Mouse (Mus musculus): ENCODE measurements at regions not wholly inside any gene's neighbourhood (a gene's known extent, or its start where the extent isn't known, plus 50 kb on each side); places are given as distances from the start of the nearest gene placed in this dataset.

DNA sequence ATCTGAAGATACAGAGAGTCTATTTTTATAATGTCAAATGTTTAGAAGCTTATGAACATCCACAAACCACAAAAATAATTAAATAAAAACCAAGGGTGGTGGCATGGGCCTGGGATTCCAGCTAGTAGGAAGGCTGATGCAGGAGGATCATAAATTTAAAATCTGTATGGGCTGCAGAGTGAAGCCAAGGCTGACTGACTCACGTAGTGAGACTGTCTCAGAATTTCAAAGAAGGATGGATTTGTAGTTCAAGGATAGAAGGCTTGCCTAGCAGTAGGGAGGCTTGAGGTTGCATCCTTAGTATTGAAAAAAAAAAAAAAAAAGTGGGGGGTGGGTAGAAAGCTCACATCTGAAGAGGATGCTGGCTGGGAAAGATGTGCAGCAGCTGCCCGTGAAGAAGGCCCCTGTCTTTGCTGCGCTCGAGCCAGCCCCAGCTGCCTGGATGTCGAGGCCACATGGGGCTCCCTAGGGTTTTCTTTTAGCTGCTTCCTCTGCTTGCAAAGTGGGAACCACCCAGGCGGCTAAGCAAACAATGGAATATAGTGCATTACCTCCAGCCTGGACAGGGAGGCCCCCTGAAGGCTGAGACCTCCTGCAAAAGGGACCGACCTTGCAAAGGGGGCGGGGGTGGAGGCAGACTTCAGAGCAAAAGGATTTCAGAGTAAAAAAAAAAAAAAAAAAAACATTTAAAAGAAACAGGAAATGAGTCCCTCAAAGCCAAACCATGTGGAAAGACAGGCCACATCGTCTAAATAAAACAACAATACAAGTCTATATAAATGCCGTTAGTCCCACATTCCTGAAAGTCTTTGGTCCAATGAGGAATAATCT is 101.3 kb downstream of the Tmco5 start:
- DNase-seq: peak; percentile 76

DNA sequence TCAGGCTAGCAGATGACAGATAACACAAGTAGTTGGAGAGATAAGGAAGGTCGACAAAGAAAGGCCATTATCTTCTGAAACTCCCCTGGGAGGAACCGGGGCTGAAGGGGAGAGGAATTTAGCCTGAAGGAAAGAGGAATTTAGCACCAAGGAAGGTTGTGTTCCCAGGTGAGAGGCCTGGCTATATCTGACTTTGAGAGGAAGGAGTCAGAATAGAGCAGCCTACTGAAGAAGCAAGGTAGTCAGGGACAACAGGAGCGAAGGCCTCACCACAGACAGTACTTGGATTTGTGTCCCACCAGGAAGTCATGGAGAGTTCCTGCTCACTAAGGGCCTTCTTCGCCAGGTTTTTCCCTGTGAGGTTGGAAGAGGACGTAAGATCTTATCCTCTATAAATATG is 102.2 kb downstream of the Tmco5 start:
- DNase-seq: peak; percentile 58

DNA sequence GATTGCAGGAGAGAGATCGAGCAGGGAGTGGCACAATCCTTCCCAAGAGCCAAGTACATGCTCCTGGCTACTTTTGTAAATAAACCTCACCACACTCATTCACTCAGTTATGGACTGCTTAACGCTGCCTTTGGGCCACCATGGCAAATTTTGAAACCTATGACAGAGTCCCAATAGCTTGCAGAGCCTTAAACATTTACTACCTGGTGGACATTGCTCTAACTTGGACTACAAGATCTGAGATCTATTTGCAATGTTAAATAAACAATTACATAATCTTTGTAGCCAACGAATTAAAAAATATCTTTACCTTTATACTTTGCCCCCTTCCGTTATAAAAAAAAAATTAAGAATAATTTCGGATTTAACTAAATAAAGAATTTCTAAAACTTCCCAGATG is 104.9 kb downstream of the Tmco5 start:
- no peak for DNase-seq

DNA sequence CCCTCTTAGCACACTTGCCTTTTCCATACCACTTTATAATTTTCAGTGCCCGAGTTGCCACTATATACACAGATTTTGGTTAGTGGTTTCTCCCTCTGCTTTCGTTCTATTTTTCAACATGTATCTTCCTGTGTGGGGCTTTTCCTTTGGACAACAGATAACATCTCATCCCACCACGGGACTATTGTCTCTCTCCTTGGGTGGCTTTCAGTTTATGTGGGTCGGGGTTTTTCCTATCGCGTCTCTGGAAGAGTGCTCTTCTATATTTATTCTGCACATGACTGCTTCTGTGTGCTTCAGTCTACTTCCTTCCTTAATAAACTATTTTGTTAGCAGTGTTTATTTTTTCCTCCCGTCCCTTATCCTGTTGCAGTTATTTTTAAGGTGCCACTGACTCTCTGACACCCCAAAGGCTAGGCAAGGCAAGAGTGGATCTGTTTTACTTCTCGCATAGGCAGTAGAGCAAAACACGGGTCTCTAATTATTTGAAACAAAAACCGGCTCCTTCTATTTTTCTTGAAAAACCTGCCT is 105.4 kb downstream of the Tmco5 start:
- DNase-seq: no peak

DNA sequence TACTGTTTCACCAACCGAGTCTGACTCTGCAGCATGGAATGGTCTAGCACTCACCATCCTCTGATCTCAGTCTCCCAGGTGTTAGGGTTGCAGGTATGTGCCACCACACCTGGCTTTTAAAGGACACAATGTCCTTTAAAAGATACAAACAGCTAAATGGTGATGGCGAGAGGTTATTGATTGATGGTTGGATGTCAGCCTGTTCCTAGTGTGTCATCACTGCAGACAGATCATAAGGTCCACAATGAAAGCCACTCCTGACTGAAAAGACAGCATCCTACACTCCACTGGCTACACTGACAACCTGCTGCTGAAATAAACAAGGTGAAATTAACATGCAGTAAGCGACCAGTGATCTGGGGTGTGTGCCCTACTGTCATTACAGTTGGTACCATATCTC is 106.1 kb downstream of the Tmco5 start:
- no peak for DNase-seq

DNA sequence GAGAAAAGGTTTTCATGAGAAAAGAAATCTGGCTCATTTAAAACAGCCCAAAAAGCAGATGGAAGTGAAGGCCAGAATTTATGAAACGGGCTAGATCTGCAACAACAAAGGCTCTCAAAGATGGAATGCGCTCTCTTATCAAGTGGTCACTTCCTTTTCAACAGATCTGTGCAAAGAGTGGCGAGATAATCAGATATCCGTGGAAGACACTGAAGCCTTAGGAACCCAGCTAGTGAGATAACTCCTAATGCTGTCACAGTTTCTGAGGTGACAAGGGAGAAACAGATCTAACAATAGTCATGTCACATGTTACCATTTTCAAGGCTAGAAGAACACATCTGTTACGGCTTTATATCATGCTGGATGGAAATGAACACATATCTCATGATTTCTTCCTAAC is 107.1 kb downstream of the Tmco5 start:
- DNase-seq: no peak

DNA sequence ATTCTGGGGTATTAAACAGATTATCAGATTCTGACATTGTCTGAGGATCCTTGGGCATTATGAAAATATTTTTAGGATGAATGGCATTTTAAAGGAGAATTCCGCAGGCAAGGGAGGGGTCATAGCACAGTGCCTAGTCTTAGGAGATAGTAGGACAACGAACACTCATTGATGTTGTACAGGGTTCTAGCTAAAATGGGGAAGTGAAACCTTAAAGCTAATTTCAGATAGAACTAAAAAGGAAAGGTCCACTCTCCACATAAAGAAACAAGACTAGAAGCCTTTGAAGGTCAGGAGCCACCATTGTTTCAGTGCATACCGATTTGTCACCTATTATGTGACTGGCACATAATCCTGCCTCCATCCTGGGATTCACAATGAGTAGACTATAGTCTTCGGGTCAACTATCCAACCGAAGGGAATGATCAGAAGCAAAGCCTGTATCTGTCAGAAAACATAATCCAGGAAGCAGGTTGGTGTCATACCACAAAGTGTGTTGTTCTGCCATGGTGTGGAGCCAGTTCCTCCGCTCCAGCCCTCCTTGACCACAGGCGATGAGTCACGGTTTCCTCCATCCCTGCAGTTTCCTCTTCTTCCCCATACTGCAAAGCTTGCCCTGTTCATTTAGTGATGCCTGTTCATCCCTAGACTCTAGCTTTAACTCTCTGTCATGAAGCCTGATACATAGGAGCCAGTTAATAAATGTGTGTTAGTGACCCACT is 110.6 kb downstream of the Tmco5 start:
- no peak for DNase-seq

DNA sequence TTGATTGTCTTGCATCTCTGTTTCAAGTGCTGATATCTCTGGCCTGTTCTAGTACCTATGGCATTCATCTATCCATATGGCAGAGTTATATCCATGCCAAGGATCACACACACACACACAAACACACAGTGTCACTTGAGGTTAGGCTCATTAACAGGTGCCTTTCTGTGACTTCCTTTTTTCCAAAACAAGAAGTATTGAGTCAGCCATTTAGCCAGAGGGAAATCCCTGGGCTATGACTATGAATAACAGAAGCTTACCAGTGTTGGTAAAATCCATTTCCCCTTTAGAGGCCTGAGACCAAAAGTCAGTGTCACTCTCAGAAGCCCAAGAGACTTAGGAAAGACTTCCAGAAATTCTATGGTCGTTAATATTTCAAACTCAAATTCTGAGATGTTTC is 111.6 kb downstream of the Tmco5 start:
- DNase-seq: no peak

DNA sequence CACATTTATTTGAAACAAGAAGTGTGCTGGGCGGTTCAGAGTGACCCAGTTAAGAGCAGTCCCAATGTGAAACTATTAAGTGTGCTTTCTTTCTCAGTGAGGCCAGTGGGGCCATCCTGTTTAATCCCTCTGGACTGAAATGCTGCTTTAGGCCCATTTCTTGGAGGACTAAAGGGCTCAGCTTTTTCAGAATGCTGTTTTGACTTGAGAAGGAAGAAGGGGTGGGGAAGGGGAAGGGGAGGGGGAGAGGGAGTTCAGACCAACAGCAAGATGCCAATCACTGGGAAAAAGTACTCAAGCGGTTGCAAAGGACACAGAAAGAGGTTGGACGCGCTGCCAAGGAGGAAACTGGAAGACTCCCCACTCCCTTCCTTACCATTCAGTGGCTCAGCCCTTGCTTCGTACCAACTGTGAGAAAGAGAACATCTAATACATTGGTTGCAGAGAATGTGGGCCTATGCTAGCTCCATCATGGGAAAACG is 113.1 kb downstream of the Tmco5 start:
- DNase-seq: no peak

DNA sequence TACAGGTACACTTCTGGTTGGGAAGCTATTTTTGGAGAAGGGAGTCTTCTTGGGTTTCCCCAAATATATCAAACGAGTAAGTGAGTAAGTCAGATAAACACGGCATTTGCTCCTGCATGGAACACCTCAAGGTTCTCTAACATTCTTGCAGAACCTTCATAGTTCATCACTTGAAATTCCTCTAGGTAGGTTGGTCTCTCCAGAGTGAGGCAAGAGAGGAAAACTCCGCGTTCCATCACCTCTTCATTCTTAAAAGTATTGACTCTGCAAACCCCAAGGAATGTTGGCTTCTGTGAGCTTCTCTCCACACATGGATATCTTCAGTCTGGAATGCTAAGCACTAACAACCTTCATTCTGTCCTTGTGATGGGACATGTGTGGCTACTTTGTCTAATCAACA is 115.2 kb downstream of the Tmco5 start:
- DNase-seq: no peak

DNA sequence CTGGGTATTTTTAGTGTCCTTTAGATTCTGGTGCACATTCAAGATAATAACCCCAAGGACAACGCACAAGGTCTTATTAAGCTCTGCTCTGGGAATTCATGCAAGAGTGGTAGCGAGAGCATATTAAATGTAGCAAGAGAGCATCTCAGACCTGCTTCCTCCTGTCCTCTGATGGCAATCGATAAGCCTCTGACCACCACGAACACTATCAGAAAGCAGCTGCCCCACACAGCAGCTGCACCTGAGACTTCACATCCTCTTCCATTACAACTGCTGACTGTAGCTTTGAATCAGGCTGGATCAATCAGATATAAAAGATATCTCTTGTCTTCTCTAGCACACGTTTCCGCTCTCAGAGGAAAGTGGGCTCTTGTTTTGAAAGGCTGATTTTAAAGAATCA is 117.8 kb downstream of the Tmco5 start:
- no peak for DNase-seq

DNA sequence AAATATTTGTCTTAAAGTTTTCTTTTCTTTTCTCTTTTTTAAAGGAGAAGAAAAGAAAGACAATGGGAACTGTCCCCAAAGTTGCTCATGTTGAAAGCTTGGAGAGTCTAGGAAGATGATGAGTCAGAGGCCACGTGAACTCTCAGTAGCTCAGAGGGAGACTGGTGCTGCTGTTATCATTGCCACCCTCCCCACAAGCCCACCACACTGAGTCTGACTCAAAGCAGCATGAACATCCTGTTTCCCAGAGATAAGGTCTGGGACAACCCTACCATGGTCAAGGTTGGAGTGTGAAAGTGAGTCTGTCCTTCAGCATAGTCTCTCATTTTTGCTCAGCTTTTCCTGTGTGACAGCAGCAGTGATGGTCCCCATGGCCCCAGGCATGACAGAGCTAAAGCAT is 120.3 kb downstream of the Tmco5 start:
- DNase-seq: peak; percentile 47

DNA sequence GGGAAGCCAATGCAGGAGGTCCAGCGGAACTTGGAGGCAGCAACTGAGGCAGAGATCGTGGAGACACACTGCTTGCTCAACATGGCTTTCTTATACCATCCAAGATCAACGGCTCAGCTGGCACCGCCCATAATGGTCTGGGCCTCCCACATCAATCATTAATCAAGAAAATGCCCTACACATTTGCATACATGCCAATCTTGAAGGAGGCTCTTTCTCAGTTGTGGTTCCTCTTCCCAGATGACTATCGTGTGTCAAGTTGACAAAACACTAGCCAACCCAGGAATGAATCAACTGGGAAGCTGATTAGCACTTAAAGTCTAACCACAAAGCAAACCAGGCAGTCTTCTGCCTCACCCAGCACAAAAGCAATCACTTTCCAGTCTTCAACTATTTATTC is 121.1 kb downstream of the Tmco5 start:
- no peak for DNase-seq

DNA sequence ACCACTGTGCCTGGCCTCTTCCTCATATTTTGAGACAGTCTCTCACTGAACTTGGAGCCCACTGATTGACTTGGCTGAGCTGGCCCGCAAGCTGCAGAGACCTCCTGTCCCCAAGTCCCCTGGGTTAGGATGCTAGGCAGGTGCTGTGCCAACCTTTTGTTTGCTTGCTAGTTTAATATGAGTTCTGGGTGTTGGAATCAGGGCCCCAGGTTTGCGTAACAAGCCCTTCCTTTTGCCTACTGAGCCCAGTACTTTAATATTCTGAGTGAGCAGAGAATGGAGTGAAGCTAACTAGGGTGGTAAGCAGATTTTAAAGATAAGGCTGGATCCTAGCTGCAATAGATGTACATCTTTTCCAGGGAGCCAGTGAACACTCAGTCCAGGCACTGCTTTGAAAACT is 117.2 kb upstream of the Spred1 start:
- no peak for DNase-seq

DNA sequence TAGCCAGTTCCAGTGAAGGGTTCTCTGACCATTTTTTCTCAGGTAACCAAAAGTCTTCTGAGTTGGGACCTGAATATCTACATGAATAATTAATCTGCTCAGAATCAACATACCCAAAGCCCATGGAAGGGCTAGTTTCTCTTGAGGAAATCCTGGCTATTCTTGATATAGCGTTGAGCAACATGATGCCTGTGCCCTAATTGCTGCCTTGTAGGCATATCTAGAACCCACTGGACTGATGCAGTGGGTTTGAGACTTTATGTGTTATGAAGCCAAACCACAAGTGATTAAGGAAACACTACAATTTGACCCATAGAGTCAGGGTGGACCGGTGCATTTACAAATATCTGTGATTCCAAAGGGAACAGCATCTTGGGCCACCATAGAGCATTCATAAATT is 114.3 kb upstream of the Spred1 start:
- no peak for DNase-seq

DNA sequence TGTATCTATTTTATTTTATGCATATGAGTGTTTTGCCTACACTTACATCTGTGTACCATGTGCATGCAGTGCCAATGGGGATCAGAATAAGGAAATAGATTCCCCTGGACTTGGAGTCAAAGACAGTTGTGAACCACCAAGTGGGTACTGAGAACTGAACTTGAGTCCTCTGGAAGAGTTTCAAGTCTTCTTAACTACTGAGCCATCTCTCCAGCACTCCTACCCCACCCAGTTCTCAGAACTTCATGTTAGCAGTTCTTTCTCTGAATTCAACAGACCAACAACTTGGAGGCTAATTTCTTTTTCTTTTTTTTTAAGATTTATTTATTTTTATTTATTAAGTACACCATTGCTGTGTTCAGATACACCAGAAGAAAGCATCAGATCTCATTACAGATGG is 112.3 kb upstream of the Spred1 start:
- DNase-seq: no peak

DNA sequence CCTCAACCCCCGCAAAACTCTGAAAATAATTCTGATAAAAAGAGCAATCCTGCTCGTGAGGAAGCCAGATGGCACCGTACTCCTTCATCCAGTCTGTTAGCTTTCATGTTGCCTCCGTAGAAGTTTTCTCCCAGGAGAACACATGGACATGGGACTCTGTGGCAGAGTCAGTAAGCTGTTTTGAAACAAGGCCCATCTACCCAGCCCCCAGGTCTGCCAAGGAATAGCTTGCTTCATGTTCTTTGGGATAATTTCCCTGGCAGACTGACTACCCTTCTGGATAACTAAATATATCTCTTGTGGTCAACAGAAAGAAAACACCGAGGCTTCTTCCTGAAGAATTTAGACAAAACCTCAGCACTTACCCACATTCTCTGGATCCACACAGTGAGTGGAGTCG is 111.2 kb upstream of the Spred1 start:
- DNase-seq: no peak

DNA sequence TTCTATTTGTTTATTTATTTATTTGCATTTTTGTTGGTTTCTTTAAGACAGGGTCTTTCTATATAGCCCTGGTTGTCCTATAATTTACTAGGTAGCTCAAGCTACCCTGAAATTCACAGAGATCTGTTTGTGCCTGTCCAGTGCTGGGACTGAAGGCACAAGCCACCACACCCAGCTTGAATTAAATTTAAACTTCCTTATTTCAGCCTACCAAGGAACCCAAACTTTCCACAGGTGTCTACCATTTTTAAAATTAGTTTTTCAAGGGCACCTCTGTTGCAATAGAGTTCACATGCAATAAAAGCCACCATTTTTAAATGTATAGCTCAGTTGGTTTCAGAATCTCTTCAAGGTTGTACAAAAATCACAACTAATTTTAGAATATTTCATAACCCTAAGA is 110.2 kb upstream of the Spred1 start:
- DNase-seq: no peak

DNA sequence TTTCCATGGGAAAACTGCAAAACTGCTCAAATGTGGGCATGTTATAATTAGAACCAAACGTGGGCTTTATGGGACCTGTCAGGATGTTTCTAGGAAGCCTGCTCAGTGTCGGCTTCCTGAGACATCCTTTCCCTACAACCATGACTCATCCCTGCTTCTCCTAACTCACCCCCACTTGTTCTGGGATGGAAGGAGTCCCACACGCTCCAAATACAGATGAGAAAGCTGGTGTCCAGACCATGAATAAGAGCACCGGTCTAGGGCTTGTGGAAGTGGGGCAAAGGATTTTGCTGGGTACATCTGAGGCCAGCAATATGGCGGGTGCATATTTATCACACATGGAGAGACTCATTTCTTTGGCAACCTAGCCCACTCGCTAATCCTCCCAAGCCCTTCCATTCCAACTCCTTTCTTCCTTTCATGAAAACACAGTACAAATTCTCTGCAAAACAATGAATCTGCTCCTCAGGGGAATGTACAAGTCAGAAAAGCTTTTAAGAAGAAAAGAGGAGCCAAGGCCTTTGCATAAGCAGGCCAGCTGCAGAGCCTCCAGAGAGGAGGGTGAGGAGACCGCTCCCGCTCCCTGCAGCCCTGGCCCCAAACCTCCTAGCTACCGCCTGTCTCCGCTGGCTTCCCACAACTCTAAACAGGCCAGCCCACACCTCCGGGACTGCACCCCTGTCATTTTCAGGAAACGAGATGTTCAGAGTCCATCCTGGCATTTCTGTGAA is 103.1 kb upstream of the Spred1 start:
- peak; percentile 76 for DNase-seq

DNA sequence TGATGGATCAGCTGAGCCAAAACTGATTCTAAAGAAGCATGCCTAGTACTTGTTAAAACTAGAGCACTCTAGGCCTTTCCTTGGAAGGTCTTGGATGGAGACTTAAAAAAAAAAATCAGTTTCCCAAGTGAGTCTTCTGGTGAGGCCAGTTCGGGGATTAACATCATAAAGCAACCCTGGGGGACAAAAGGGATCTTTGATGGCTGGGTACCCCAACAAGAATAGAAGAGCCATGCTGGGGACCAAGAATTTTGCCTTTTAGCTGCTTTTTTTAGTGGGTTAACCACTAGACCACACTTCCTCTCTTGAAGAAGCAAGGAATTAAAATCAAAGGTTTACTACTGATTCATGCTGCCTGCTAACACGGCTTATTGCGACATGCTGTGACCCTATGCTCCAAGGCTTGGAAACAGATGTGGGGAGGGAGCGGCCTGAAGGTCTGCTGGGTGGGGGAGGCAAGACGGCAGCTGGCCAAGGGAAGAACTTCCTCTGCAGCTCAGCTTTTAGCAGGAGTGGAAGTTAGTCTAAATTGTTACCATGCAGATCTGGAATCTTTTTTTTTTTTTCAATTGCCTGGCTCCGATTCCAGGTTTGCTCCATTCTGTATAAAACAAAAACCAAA is 102.1 kb upstream of the Spred1 start:
- peak; percentile 93 for DNase-seq

DNA sequence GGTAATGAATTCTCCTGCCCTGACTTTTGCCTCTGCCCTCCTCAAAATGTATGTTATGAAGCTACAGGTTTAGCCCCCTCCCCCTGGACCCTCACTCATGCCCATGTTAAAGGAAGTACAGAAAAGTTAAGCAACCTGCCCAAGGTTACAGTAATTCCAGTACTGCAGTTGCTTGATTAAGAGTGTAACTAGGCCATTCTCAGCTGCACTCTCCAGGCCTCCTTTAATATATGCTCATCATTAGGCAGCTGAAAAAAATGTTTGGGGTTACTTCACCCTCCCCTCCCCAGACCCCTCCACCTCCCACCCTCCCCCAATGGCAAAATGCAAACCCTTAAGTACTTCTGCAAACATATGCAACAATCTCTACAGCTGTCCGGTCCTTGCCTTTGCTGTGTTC is 101.6 kb upstream of the Spred1 start:
- DNase-seq: no peak

DNA sequence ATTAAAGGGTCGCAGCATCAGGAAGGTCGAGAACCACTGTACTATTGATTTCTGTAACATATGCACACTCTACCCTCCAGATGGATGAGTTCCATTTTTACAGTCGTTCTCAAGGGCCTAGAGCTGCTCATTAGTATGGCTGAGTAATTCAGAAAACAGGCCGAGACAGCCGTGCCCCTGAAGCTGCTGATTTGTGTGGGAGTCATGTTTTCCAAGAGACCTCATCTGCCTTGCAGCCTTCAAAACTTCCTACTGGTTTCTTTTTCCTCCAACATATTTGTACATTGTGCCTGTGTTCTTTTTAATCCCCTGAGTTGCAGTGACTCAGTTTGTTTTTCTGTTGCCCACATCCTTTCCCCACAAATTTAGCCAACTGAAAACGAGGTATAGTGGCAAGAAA is 99.4 kb upstream of the Spred1 start:
- DNase-seq: peak; percentile 56
